Mouse (Mus musculus): ENCODE data around the gene Usp32. TPM values are rescaled to one million over a fixed set of nuclear protein-coding genes. Genes with fewer than 3 reads are reported as not detected.

Usp32 gene
- total RNA-seq, 2 experiments from 2014 or later: 21.8 to 22.7 TPM

- intact Hi-C loops (cut with DNase I): no loop called here
- no peak for DNase-seq
Measured at GRCm38 (mm10) chr11:85126257-85127102, 13.5 kb downstream of the Usp32 start.

GRCm38 (mm10) chr11:85123267-85123992, 16.5 kb downstream of the Usp32 start:
- intact Hi-C loops (cut with DNase I): no loop called here

GRCm38 (mm10) chr11:85122073-85122472, 17.9 kb downstream of the Usp32 start:
- intact Hi-C loops (cut with DNase I): no loop called here
- DNase-seq: no peak

More at GRCm38 (mm10) chr11:85123267-85123992, 16.5 kb downstream of the Usp32 start:
- DNase-seq: no peak

- DNase-seq: no peak
- intact Hi-C loops (cut with DNase I): no loop called here
Measured at GRCm38 (mm10) chr11:85117160-85117559, 22.8 kb downstream of the Usp32 start.

- DNase-seq: no peak
- intact Hi-C loops (cut with DNase I): no loop called here
Measured at GRCm38 (mm10) chr11:85116084-85116844, 23.7 kb downstream of the Usp32 start.

GRCm38 (mm10) chr11:85109957-85110356, 30.0 kb downstream of the Usp32 start:
- intact Hi-C loops (cut with DNase I): no loop called here
- DNase-seq: no peak

GRCm38 (mm10) chr11:85107217-85107616, 32.7 kb downstream of the Usp32 start:
- no peak for DNase-seq
- intact Hi-C loops (cut with DNase I): no loop called here

- intact Hi-C loops (cut with DNase I): no loop called here
- DNase-seq: no peak
Measured at GRCm38 (mm10) chr11:85105836-85106235, 34.1 kb downstream of the Usp32 start.

- no peak for DNase-seq
- intact Hi-C loops (cut with DNase I): no loop called here
Measured at GRCm38 (mm10) chr11:85103763-85104162, 36.2 kb downstream of the Usp32 start.

- no peak for DNase-seq
- intact Hi-C loops (cut with DNase I): no loop called here
Measured at GRCm38 (mm10) chr11:85095116-85095515, 44.8 kb downstream of the Usp32 start.

GRCm38 (mm10) chr11:85086253-85086652, 53.7 kb downstream of the Usp32 start:
- no peak for DNase-seq
- intact Hi-C loops (cut with DNase I): no loop called here

- intact Hi-C loops (cut with DNase I): no loop called here
- DNase-seq: no peak
Measured at GRCm38 (mm10) chr11:85067871-85068270, 72.1 kb downstream of the Usp32 start.

- intact Hi-C loops (cut with DNase I): no loop called here
- no peak for DNase-seq
Measured at GRCm38 (mm10) chr11:85058562-85058961, 81.4 kb downstream of the Usp32 start.

- intact Hi-C loops (cut with DNase I): no loop called here
- no peak for DNase-seq
Measured at GRCm38 (mm10) chr11:85057544-85057943, 82.4 kb downstream of the Usp32 start.

- DNase-seq: no peak
- intact Hi-C loops (cut with DNase I): no loop called here
Measured at GRCm38 (mm10) chr11:85056901-85057300, 83.1 kb downstream of the Usp32 start.

- intact Hi-C loops (cut with DNase I): no loop called here
- DNase-seq: no peak
Measured at GRCm38 (mm10) chr11:85055561-85055960, 84.4 kb downstream of the Usp32 start.

GRCm38 (mm10) chr11:85039256-85039655, 100.7 kb downstream of the Usp32 start:
- intact Hi-C loops (cut with DNase I): no loop called here

GRCm38 (mm10) chr11:85013121-85013520, 126.8 kb downstream of the Usp32 start:
- DNase-seq: no peak
- intact Hi-C loops (cut with DNase I): no loop called here

More at GRCm38 (mm10) chr11:85039256-85039655, 100.7 kb downstream of the Usp32 start:
- DNase-seq: no peak

GRCm38 (mm10) chr11:85003566-85003965, 136.4 kb downstream of the Usp32 start:
- no peak for DNase-seq
- intact Hi-C loops (cut with DNase I): no loop called here

GRCm38 (mm10) chr11:84995241-84995640, 144.7 kb downstream of the Usp32 start:
- no peak for DNase-seq
- intact Hi-C loops (cut with DNase I): no loop called here

GRCm38 (mm10) chr11:84992996-84993395, 147.0 kb downstream of the Usp32 start:
- DNase-seq: no peak
- intact Hi-C loops (cut with DNase I): no loop called here

Data from heart, postnatal 14 days (tissue).